Mouse (Mus musculus) bone marrow macrophage, adult 2 months (primary cell): ENCODE measurements at regions not wholly inside any gene's neighbourhood (a gene's known extent, or its start where the extent isn't known, plus 50 kb on each side); places are given as distances from the start of the nearest gene placed in this dataset.

Source experiments
- H3K27ac ChIP-seq: 2 replicates; pipeline ENCODE4 v1.5.1; 2012; ENCODE audit warnings: low read depth, low read length; ENCODE audit not compliant: insufficient read depth
- H3K4me1 ChIP-seq: 2 replicates; pipeline ENCODE4 v1.6.1; 2012; ENCODE audit warnings: low read length; ENCODE audit not compliant: control insufficient read depth, insufficient read depth
- H3K4me3 ChIP-seq: 2 replicates; pipeline ENCODE4 v1.5.1; 2012; ENCODE audit warnings: mild to moderate bottlenecking, low read length, moderate library complexity; ENCODE audit not compliant: insufficient read depth
- CTCF ChIP-seq: IDR thresholded peaks from 2 replicates; pipeline ENCODE4 v1.5.1; 2012; ENCODE audit warnings: low read depth, mild to moderate bottlenecking, low read length, moderate library complexity
- POLR2A ChIP-seq: IDR thresholded peaks from 2 replicates; pipeline ENCODE4 v1.6.1; 2012; ENCODE audit warnings: mild to moderate bottlenecking, low read depth, low read length, borderline replicate concordance

DNA sequence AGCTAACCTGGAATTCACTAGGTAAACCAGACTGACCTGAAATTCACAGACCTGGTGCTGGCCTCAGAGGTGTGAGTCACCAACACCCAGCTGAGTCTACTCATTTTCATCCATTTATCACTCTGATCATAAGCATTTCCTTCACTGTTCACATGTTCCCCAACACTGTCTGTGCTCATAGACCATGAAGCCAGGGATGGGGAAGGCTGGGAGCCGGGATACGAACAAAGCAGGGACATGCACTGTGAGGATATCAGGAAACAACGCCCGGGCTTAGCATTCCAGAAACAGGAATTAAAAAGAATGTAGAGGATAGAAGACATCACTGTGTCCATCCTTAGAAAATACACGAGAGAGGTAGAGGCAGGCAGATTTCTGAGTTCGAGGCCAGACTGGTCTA, 80.6 kb upstream of the Klf14 start:
- Histone ChIP-seq H3K27ac (no peak overlapping the region), H3K4me1 (no peaks in the 10 kb centered on the region), H3K4me3 (no peak overlapping the region)
- TF ChIP-seq POLR2A (no peak), CTCF (no peak)

DNA sequence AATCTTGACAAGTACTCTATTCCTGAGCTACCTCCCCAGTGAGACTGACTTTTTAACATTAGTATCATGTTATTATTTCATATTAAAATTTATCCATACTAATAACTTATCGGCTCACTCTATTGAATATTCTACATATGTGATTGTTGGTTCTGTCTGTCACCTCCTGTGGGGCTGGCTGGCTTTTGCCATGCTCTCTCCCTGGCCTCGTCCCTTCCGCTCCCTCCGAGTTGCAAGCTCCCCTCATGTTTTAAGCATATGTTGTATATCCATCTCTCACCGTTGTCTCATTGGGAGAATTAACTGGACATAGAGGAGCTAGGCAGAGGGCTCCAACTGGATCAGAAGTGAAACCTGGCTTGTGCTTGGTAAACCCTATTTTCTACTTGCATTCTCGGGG, 81.9 kb upstream of the Klf14 start:
- H3K27ac ChIP-seq, result no peak overlapping the region
- H3K4me3 ChIP-seq, result no peak overlapping the region
- H3K4me1 ChIP-seq, result no peaks in the 10 kb centered on the region
- TF ChIP-seq CTCF (no peak), POLR2A (no peak)

DNA sequence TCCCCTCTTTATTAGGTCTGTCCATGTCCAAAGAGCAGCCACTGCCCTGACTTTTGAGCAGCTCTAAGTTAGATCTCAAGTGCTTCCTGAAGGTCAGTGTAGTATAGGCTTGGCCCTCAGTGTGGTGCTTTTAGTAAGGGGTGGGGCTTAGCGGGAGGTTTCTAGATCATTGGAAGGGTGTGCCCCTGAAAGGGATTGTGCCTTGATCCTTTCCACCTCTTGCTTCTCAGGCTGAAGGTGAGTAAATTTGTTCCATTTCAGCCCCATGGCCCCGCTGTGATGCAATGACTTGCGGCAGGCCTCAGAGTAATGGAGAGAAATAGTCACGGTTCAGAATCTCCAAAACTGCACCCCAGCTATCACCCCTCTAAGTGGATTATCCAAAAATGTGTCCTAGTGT, 84.5 kb upstream of the Klf14 start:
- Histone ChIP-seq H3K27ac (no peak overlapping the region), H3K4me1 (no peaks in the 10 kb centered on the region), H3K4me3 (no peak overlapping the region)
- no peak for TF ChIP-seq CTCF
- no peak for TF ChIP-seq POLR2A

DNA sequence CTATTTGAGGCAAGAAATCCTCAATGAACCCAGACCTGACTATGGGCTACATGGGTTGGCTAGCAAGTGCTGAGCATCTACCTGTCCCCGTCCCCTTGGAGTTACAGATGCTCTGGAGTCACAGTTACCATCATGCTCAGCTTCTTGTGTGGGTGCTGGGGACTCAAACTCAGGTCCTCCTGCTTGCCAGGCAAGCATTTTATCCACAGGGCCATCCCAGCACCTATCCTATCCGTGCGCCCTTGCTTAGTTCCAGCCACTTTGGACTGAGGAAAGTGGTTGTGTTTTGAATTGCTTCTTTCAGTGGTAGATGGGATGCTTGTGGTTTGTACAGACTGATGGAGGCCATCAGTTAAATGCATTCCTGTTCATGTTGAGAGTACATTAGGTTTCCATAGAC, 85.0 kb upstream of the Klf14 start:
- Histone ChIP-seq H3K4me1 (no peaks in the 10 kb centered on the region), H3K27ac (no peak overlapping the region), H3K4me3 (no peak overlapping the region)
- TF ChIP-seq POLR2A, result no peak
- TF ChIP-seq CTCF, result no peak

DNA sequence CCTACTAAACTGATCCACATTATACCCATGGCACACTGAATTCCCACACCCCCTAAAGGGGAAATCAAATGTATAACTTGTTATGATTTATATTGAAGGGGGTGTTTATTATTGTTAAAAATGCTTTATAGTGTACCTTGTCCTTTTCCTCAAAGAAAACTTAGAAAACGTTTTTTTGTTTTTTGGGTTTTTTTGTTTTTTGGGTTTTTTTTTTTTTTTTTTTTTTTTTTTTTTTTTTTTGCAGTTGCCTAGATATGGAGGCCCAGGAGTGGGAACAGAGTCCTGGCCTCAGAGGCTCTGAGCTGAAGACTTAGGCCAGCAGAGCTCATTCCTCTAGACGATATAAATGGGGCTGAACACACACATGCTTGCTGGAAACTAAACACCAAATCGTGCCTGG, 87.3 kb upstream of the Klf14 start:
- H3K4me3 ChIP-seq, result no peak overlapping the region
- H3K4me1 ChIP-seq, result no peaks in the 10 kb centered on the region
- TF ChIP-seq CTCF (no peak), POLR2A (no peak)

DNA sequence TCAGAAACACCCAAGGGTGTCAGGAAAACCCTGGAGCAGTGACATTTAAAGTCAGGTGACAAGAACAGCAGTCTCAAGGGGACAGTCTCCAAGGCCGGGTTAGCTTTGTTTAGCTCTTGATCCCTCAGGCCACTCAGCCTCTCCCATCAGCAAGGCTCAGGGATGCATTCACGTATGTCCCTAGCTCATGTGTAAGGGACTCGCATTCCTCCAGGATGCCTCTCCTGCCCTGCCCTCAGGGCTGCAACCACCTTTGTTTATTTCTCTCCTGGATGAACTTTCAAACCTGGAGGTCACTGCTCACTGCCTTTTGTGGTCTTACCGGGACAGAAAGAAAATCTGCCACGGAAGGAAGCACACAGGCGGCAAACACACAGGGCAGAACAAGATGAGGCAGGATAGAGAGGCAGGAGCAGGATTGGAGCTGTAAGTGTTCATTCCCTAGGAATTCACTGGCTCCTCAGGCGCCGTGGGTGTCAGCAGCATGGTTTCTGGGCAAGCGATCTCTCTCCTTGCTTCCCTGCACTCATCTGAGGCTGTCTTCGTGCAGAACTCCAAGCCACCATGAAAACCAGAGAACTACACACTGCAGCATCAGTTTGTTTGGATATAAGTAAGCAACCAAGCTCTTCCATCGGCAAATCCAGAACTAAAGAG, 90.2 kb upstream of the Klf14 start:
- H3K4me3 ChIP-seq, result no peak overlapping the region
- H3K4me1 ChIP-seq, result no peaks in the 10 kb centered on the region
- no peak for TF ChIP-seq POLR2A

More for the DNA sequence above, 87.3 kb upstream of the Klf14 start:
- H3K27ac ChIP-seq, result no peak overlapping the region

DNA sequence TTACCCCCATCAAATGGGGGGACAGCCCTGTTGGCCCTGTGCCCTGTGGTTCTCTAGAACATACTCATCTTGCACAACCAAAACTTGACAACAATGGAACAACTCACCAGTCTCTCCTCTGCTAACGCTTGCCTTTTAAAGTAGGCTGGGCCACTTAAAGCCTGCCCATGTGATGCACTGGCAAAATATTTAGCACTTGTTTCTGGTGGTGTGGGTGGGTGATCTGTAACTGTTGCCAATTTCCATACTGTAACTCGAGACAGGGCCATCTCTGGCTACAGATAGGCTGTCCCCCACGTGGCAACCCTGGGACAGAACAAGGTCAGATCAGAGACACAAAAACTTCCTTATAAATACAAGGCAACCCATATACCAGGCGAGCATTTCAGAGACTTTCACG, 92.0 kb upstream of the Klf14 start:
- H3K4me3 ChIP-seq, result no peak overlapping the region
- no peaks in the 10 kb centered on the region for H3K4me1 ChIP-seq
- no peak overlapping the region for H3K27ac ChIP-seq
- TF ChIP-seq CTCF (no peak), POLR2A (no peak)

More for the DNA sequence above, 90.2 kb upstream of the Klf14 start:
- H3K27ac ChIP-seq, result no peak overlapping the region

DNA sequence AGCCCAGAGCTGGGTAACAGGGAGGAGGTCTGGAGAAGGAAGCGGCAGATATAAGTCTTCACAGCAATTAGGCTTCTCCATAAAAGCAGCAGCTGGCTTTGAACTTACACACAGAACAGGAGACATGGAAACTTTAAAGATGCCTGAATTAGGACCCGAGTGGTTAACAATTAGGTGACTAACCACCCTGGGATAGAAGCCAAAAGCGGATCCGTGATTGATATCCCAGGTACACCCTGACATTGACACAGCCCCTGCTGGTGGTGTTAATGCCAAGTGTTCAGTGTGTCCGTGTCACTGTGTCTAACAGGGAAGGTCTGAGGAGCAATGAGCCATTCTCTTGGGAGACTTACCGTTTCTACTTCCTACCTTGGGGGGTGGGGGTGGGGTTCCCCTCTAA, 92.9 kb upstream of the Klf14 start:
- no peak overlapping the region for H3K27ac ChIP-seq
- H3K4me1 ChIP-seq, result no peaks in the 10 kb centered on the region
- TF ChIP-seq POLR2A (no peak), CTCF (no peak)
- H3K4me3 ChIP-seq, result no peak overlapping the region

DNA sequence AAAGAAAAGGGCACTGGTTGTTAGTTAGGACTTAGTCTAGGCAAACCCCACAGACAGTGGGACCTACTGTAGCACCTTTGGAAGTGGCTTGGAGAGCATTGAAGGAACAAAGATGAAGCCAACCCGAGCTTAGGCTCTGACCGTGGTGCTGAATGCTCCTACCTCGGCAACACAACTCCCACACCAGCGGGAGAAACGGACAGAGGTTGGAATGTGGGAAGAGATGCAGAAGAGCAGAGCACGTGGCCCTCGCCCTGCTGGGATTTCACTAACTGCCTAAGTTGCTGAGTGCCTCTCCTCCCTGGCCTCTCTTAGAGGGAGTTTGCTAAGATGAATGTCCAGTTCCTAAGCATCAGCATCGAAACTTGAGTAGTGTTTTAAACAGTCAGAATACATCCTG, 94.1 kb upstream of the Klf14 start:
- no peaks in the 10 kb centered on the region for H3K4me1 ChIP-seq
- no peak overlapping the region for H3K4me3 ChIP-seq
- no peak overlapping the region for H3K27ac ChIP-seq
- TF ChIP-seq POLR2A (no peak), CTCF (no peak)

DNA sequence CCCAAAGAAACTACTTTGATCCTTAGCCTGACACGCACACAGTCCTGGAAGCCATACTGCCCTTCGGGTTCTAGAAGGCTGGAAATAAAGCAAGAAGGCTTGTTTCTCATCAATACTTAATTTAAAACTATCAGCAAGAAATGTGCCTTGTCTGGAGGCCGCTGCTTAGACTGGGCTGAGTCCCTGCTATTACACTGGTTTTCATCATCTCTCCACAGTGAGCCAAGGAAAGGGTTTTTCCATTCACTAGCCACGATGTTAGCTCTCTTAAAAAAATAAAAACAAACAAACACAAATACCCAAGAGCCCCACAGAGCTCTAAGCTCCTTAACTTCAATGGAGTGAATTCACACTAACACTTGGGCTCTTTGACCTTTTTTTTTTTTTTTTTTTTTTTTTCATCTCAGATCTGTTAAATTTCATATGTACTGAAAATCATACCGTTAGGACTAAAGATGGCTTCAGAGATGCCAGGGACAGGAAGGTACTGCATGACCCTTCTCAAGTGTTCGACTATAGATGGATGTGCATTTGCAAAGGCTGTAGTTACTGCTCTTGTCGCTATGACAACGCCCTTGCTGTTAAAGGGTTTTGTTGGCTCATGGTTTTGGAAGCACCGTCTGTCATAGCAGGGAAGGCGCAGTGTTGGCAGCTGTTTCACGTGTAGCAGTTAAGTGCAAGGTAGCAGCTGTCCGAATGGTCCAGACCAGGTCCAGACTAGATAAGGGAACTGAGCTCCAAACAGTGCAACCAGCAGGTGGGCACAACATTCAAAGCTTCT, 98.1 kb upstream of the Klf14 start:
- TF ChIP-seq POLR2A (no peak), CTCF (no peak)
- H3K27ac ChIP-seq, result no peak overlapping the region
- no peak overlapping the region for H3K4me3 ChIP-seq
- H3K4me1 ChIP-seq, result no peaks in the 10 kb centered on the region

DNA sequence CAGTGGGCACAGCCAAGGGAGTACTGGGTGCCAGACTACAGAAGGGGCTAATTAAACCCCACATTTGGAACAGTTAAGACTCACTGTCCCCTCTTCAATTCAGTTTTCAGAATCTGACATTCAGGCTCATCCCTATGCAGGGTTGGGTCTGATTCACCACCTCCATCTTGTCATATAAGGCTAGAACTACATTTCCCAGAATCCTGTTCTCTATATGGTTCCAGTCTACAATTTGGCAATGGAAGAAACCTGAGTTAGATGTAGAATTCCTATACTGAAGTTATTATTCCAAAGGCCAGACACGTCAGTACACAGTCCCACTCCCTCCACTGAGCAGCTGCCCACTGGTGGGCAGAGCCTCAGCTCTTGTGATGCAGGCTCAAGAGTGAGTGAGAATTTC, 99.4 kb upstream of the Klf14 start:
- Histone ChIP-seq H3K4me3 (no peak overlapping the region), H3K27ac (no peak overlapping the region), H3K4me1 (no peaks in the 10 kb centered on the region)
- TF ChIP-seq POLR2A (no peak), CTCF (no peak)

DNA sequence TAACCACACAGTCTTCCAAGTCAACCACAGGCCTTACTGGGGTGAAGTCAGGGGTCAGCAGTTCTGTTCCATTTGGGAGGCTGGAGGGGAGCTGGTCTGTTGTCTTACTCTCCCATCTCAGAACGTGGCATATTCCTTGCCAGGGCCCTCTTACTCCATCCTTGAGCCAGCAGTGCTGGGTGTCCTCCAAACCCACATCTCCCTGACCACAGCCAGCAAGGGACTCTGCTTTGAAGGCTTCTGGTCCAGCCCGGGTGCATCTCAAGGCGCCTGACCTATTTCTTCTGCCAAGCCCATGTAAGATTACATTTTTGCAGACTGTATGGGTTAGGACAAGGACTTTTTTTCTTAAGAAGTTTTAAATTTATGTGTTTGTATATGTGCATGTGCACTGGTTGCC, 100.1 kb upstream of the Klf14 start:
- no peaks in the 10 kb centered on the region for H3K4me1 ChIP-seq
- H3K4me3 ChIP-seq, result no peak overlapping the region
- TF ChIP-seq POLR2A (no peak), CTCF (no peak)
- H3K27ac ChIP-seq, result no peak overlapping the region
